Mouse (Mus musculus) liver, postnatal 0 days (tissue): ENCODE results near the gene Zfp383. TPM values are rescaled to one million over a fixed set of nuclear protein-coding genes. Genes with fewer than 3 reads are reported as not detected.

Experiments used
- ATAC-seq: fragments of 200-750 bp; cut with Nextera tagmentation; 2 replicates; pipeline ENCODE4 v1.8.0; 2017; ENCODE audit warnings: mild to moderate bottlenecking, moderate library complexity
- DNase-seq: peaks from one replicate; pipeline ENCODE4 v3.0.0-alpha.2; 2016
- H3K27ac ChIP-seq: fragments of 300-500 bp; sonication (generic); 2 replicates; pipeline ENCODE4 v1.5.1; 2014; ENCODE audit warnings: antibody characterized with exemption, moderate library complexity, mild to moderate bottlenecking, low read depth
- H3K27me3 ChIP-seq: fragments of 300-500 bp; sonication (generic); 2 replicates; pipeline ENCODE4 v1.6.1; 2014; ENCODE audit warnings: low read length, control low read depth, mixed read lengths; ENCODE audit not compliant: insufficient read depth
- H3K36me3 ChIP-seq: fragments of 300-500 bp; sonication (generic); replicated peaks from 2 replicates; pipeline ENCODE4 v1.6.1; 2014; ENCODE audit warnings: mild to moderate bottlenecking, control low read depth, low read length, moderate library complexity, mixed read lengths; ENCODE audit not compliant: insufficient read depth
- H3K4me1 ChIP-seq: fragments of 300-500 bp; sonication (generic); 2 replicates; pipeline ENCODE4 v1.6.1; 2014; ENCODE audit warnings: antibody characterized with exemption, mild to moderate bottlenecking, control low read depth; ENCODE audit not compliant: insufficient read depth
- H3K4me2 ChIP-seq: fragments of 300-500 bp; sonication (generic); 2 replicates; pipeline ENCODE4 v1.6.1; 2014; ENCODE audit warnings: low read depth, mild to moderate bottlenecking, low read length, moderate library complexity, mixed read lengths
- H3K4me3 ChIP-seq: fragments of 300-500 bp; sonication (generic); 2 replicates; pipeline ENCODE4 v1.5.1; 2014; ENCODE audit warnings: low read depth, low read length
- H3K9ac ChIP-seq: fragments of 300-500 bp; sonication (generic); replicated peaks from 2 replicates; pipeline ENCODE4 v1.6.1; 2014; ENCODE audit warnings: mild to moderate bottlenecking, moderate library complexity
- H3K9me3 ChIP-seq: fragments of 300-500 bp; sonication (generic); 2 replicates; pipeline ENCODE4 v1.6.1; 2016; ENCODE audit warnings: mild to moderate bottlenecking, control low read depth, low read length, mixed read lengths
- CTCF ChIP-seq: sonication (generic); IDR thresholded peaks from 2 replicates; pipeline ENCODE4 v1.5.1; 2016; ENCODE audit warnings: antibody characterized with exemption, low read depth
- EP300 ChIP-seq: IDR thresholded peaks from 2 replicates; pipeline ENCODE4 v1.6.1; 2016; ENCODE audit warnings: antibody characterized with exemption, low read depth, mild to moderate bottlenecking
- WGBS: fragments of 180-500 bp; shearing (Covaris S2); extraction: QIAGEN DNeasy Blood & Tissue Kit; methylation state at CpG from one replicate; pipeline ENCODE4 v1.1.7; 2014; ENCODE audit not compliant: insufficient replicate concordance; 5-methylcytosine and 5-hydroxymethylcytosine counted together
- polyA plus RNA-seq: library from polyadenylated mRNA; unstranded; fragments of >200 nt; fragmentation: Nextera tagmentation; extraction: Ambion mirVana; gene quantifications from 2 replicates; pipeline ENCODE4 v1.2.1, GENCODE M21; 2015

Zfp383 gene
- polyA plus RNA-seq, 1 experiment from 2014 or later = 0.59 TPM

GRCm38 (mm10) chr7:29880916-29881315 lies 27.1 kb upstream of the Zfp383 start:
- no peak overlapping the region for H3K27ac ChIP-seq
- ATAC-seq (no peak), DNase-seq (no peak)
- no peak for TF ChIP-seq EP300
- TF ChIP-seq CTCF = no peak
- no peak overlapping the region for H3K4me3 ChIP-seq
- WGBS = 85% methylated on average over 7 of the region's 7 CpGs
- H3K36me3 ChIP-seq = no peaks in the 10 kb centered on the region
- no peaks in the 10 kb centered on the region for H3K4me1 ChIP-seq
- no peak overlapping the region for H3K4me2 ChIP-seq
- no peak overlapping the region for H3K9ac ChIP-seq
- peaks cover 9% of the 10 kb centered on the region for H3K9me3 ChIP-seq
- H3K27me3 ChIP-seq = no peaks in the 10 kb centered on the region

GRCm38 (mm10) chr7:29890501-29890900 lies 17.5 kb upstream of the Zfp383 start:
- no peak overlapping the region for H3K4me3 ChIP-seq
- DNase-seq (no peak), ATAC-seq (no peak)
- H3K36me3 ChIP-seq = peaks cover 23% of the 10 kb centered on the region
- TF ChIP-seq CTCF (no peak), EP300 (no peak)
- H3K4me2 ChIP-seq = no peak overlapping the region
- H3K27ac ChIP-seq = no peak overlapping the region
- H3K9me3 ChIP-seq = peaks cover 40% of the 10 kb centered on the region
- H3K9ac ChIP-seq = no peak overlapping the region
- WGBS = 85% methylated on average over 7 of the region's 7 CpGs
- no peaks in the 10 kb centered on the region for H3K4me1 ChIP-seq
- no peaks in the 10 kb centered on the region for H3K27me3 ChIP-seq

GRCm38 (mm10) chr7:29892756-29893155 lies 15.3 kb upstream of the Zfp383 start:
- H3K27me3 ChIP-seq = no peaks in the 10 kb centered on the region
- no peak overlapping the region for H3K27ac ChIP-seq
- no peak for TF ChIP-seq EP300
- TF ChIP-seq CTCF = no peak
- DNase-seq = no peak
- H3K9ac ChIP-seq = no peak overlapping the region
- 95% methylated on average over 4 of the region's 4 CpGs for WGBS
- no peak overlapping the region for H3K4me3 ChIP-seq
- ATAC-seq = no peak
- peaks cover 38% of the 10 kb centered on the region for H3K36me3 ChIP-seq
- peaks cover 37% of the 10 kb centered on the region for H3K9me3 ChIP-seq
- H3K4me1 ChIP-seq = no peaks in the 10 kb centered on the region
- H3K4me2 ChIP-seq = no peak overlapping the region

- no peak for TF ChIP-seq EP300
- peak; percentile 17; the same call in 1 of the 2 replicates for TF ChIP-seq CTCF
- no peak overlapping the region for H3K27ac ChIP-seq
- WGBS = 85% methylated on average over 4 of the region's 4 CpGs
- H3K4me3 ChIP-seq = no peak overlapping the region
- H3K4me1 ChIP-seq = no peaks in the 10 kb centered on the region
- peaks cover 32% of the 10 kb centered on the region for H3K9me3 ChIP-seq
- H3K9ac ChIP-seq = no peak overlapping the region
- H3K4me2 ChIP-seq = no peak overlapping the region
- DNase-seq = no peak
- H3K27me3 ChIP-seq = no peaks in the 10 kb centered on the region
- H3K36me3 ChIP-seq = peaks cover 58% of the 10 kb centered on the region
- no peak for ATAC-seq
Observed at GRCm38 (mm10) chr7:29898351-29898750, 9.7 kb upstream of the Zfp383 start.

- no peak overlapping the region for H3K27ac ChIP-seq
- H3K9me3 ChIP-seq = no peaks in the 10 kb centered on the region
- H3K4me1 ChIP-seq = 0 out of 2 replicates have a peak, but pooled peaks cover 3% of the 10 kb centered on the region
- no peak for ATAC-seq
- DNase-seq = no peak
- no peaks in the 10 kb centered on the region for H3K27me3 ChIP-seq
- H3K9ac ChIP-seq = no peak overlapping the region
- H3K4me3 ChIP-seq = no peak overlapping the region
- peaks cover 17% of the 10 kb centered on the region for H3K36me3 ChIP-seq
- no peak overlapping the region for H3K4me2 ChIP-seq
- TF ChIP-seq CTCF = no peak
- TF ChIP-seq EP300 = no peak
- 86% methylated on average over 4 of the region's 4 CpGs for WGBS
Observed at GRCm38 (mm10) chr7:29904101-29904500, 3.9 kb upstream of the Zfp383 start.

- Histone ChIP-seq H3K27me3 (no peaks in the 10 kb centered on the region), H3K36me3 (peaks cover 8% of the 10 kb centered on the region; the same call in 1 of the 2 replicates), H3K4me1 (0 out of 2 replicates have a peak, but pooled peaks cover 3% of the 10 kb centered on the region), H3K9ac (peak within 1 kb of the TSS; percentile 62), H3K27ac (peak within 1 kb of the TSS; percentile 92), H3K4me2 (peak within 1 kb of the TSS; percentile 89), H3K4me3 (peak within 1 kb of the TSS; percentile 69), H3K9me3 (no peaks in the 10 kb centered on the region)
- ATAC-seq (peak; percentile 80), DNase-seq (peak; percentile 84)
- TF ChIP-seq EP300 = peak; percentile 63; the same call in 1 of the 2 replicates
- no peak for TF ChIP-seq CTCF
- under 1% methylated on average over 22 of the region's 22 CpGs for WGBS
Observed at GRCm38 (mm10) chr7:29905966-29906681, 1.9 kb upstream of the Zfp383 start, which contains the start of gene Zfp27. Gene Zfp27, minus strand, starts transcription at chr7:29906572.
